Mouse (Mus musculus) kidney, embryonic 14.5 days (tissue): Measurements from ENCODE around the gene Dapk1. TPM values are rescaled to one million over a fixed set of nuclear protein-coding genes. Genes with fewer than 3 reads are reported as not detected.

Experiments used
- ATAC-seq: fragments of 200-750 bp; cut with Nextera tagmentation; 2 replicates; pipeline ENCODE4 v1.8.0; 2017; ENCODE audit warnings: moderate number of reproducible peaks, mild to moderate bottlenecking, moderate TSS enrichment, moderate library complexity; ENCODE audit not compliant: low FRiP score, low TSS enrichment
- H3K27ac ChIP-seq: fragments of 300-500 bp; sonication (generic); 2 replicates; pipeline ENCODE4 v1.5.1; 2014; ENCODE audit warnings: low read depth, mild to moderate bottlenecking, low read length, moderate library complexity, mixed read lengths
- H3K27me3 ChIP-seq: fragments of 300-500 bp; sonication (generic); 2 replicates; pipeline ENCODE4 v1.6.1; 2014; ENCODE audit warnings: mild to moderate bottlenecking, low read length; ENCODE audit not compliant: control insufficient read depth, insufficient read depth
- H3K36me3 ChIP-seq: fragments of 300-500 bp; sonication (generic); 2 replicates; pipeline ENCODE4 v1.6.1; 2014; ENCODE audit warnings: low read length, mixed read lengths; ENCODE audit not compliant: control insufficient read depth, insufficient read depth
- H3K4me1 ChIP-seq: fragments of 300-500 bp; sonication (generic); 2 replicates; pipeline ENCODE4 v1.6.1; 2014; ENCODE audit warnings: low read length, mixed read lengths; ENCODE audit not compliant: control insufficient read depth, insufficient read depth
- H3K4me2 ChIP-seq: fragments of 300-500 bp; sonication (generic); replicated peaks from 2 replicates; pipeline ENCODE4 v1.6.1; 2014; ENCODE audit warnings: low read depth, mild to moderate bottlenecking, low read length
- H3K4me3 ChIP-seq: fragments of 300-500 bp; sonication (generic); 2 replicates; pipeline ENCODE4 v1.5.1; 2014; ENCODE audit warnings: mild to moderate bottlenecking, low read length
- H3K9ac ChIP-seq: fragments of 300-500 bp; sonication (generic); 2 replicates; pipeline ENCODE4 v1.6.1; 2014; ENCODE audit warnings: low read depth, mild to moderate bottlenecking, low read length, moderate library complexity
- H3K9me3 ChIP-seq: fragments of 300-500 bp; sonication (generic); 2 replicates; pipeline ENCODE4 v1.6.1; 2016; ENCODE audit warnings: low read length; ENCODE audit not compliant: control insufficient read depth
- WGBS: fragments of 180-500 bp; shearing (Covaris S2); extraction: QIAGEN DNeasy Blood & Tissue Kit; methylation state at CpG from one replicate; pipeline ENCODE4 v1.1.7; 2014; 5-methylcytosine and 5-hydroxymethylcytosine counted together
- polyA plus RNA-seq: library from polyadenylated mRNA; unstranded; fragments of >200 nt; fragmentation: Nextera tagmentation; extraction: Ambion mirVana; gene quantifications from 2 replicates; pipeline ENCODE4 v1.2.1, GENCODE M21; 2014

The Dapk1 gene
- 15.1 and 24.5 TPM in 2 replicates for polyA plus RNA-seq

- Histone ChIP-seq H3K27me3 (no peaks in the 10 kb centered on the region), H3K36me3 (no peaks in the 10 kb centered on the region), H3K9ac (peak within 1 kb of the TSS; percentile 89), H3K27ac (peak within 1 kb of the TSS; percentile 82), H3K4me2 (peak within 1 kb of the TSS; percentile 90), H3K4me3 (peak within 1 kb of the TSS; percentile 81), H3K4me1 (peaks cover 12% of the 10 kb centered on the region), H3K9me3 (no peaks in the 10 kb centered on the region)
- ATAC-seq = peak; percentile 92
- under 1% methylated on average over 71 of the region's 90 CpGs for WGBS
Measured at GRCm38 (mm10) chr13:60601436-60602415, at the start of gene Dapk1. Gene Dapk1 (plus strand): TSS chr13:60601947.

- WGBS = 68% methylated on average over 3 of the region's 3 CpGs
- Histone ChIP-seq H3K9me3 (no peaks in the 10 kb centered on the region), H3K4me3 (no peak overlapping the region), H3K9ac (no peak overlapping the region), H3K27ac (no peak overlapping the region), H3K4me1 (no peaks in the 10 kb centered on the region), H3K36me3 (no peaks in the 10 kb centered on the region), H3K27me3 (no peaks in the 10 kb centered on the region), H3K4me2 (no peak overlapping the region)
- ATAC-seq = no peak
Measured at GRCm38 (mm10) chr13:60553326-60553725, 48.4 kb upstream of the Dapk1 start.

GRCm38 (mm10) chr13:60556476-60556875 lies 45.3 kb upstream of the Dapk1 start:
- no peak overlapping the region for H3K4me3 ChIP-seq
- no peaks in the 10 kb centered on the region for H3K4me1 ChIP-seq
- no peak overlapping the region for H3K4me2 ChIP-seq
- no peaks in the 10 kb centered on the region for H3K27me3 ChIP-seq
- ATAC-seq = no peak
- no peak overlapping the region for H3K9ac ChIP-seq
- no peaks in the 10 kb centered on the region for H3K36me3 ChIP-seq
- H3K27ac ChIP-seq = no peak overlapping the region
- H3K9me3 ChIP-seq = no peaks in the 10 kb centered on the region

- no peak overlapping the region for H3K27ac ChIP-seq
- no peak for ATAC-seq
- no peaks in the 10 kb centered on the region for H3K9me3 ChIP-seq
Measured at GRCm38 (mm10) chr13:60556911-60557310, 44.8 kb upstream of the Dapk1 start.

GRCm38 (mm10) chr13:60564303-60564702 lies 37.4 kb upstream of the Dapk1 start:
- Histone ChIP-seq H3K36me3 (no peaks in the 10 kb centered on the region), H3K27me3 (no peaks in the 10 kb centered on the region), H3K9me3 (no peaks in the 10 kb centered on the region), H3K4me2 (no peak overlapping the region), H3K27ac (no peak overlapping the region), H3K9ac (no peak overlapping the region), H3K4me3 (no peak overlapping the region), H3K4me1 (no peaks in the 10 kb centered on the region)
- WGBS = 65% methylated on average over 6 of the region's 6 CpGs
- ATAC-seq = no peak

More at GRCm38 (mm10) chr13:60556911-60557310, 44.8 kb upstream of the Dapk1 start:
- Histone ChIP-seq H3K4me2 (no peak overlapping the region), H3K36me3 (no peaks in the 10 kb centered on the region), H3K27me3 (no peaks in the 10 kb centered on the region), H3K9ac (no peak overlapping the region), H3K4me3 (no peak overlapping the region), H3K4me1 (no peaks in the 10 kb centered on the region)

GRCm38 (mm10) chr13:60568934-60569548 lies 32.7 kb upstream of the Dapk1 start:
- Histone ChIP-seq H3K9me3 (no peaks in the 10 kb centered on the region; the same call in 1 of the 2 replicates), H3K27me3 (no peaks in the 10 kb centered on the region), H3K4me1 (no peaks in the 10 kb centered on the region), H3K4me2 (no peak overlapping the region), H3K36me3 (no peaks in the 10 kb centered on the region), H3K27ac (no peak overlapping the region), H3K4me3 (no peak overlapping the region), H3K9ac (no peak overlapping the region)
- ATAC-seq = no peak
- 96% methylated on average over 1 of the region's 1 CpGs for WGBS

GRCm38 (mm10) chr13:60569549-60569941 lies 32.2 kb upstream of the Dapk1 start:
- Histone ChIP-seq H3K4me1 (0 out of 2 replicates have a peak, but pooled peaks cover 3% of the 10 kb centered on the region), H3K4me3 (no peak overlapping the region), H3K4me2 (no peak overlapping the region), H3K9me3 (no peaks in the 10 kb centered on the region; the same call in 1 of the 2 replicates), H3K27ac (no peak overlapping the region), H3K9ac (no peak overlapping the region), H3K27me3 (no peaks in the 10 kb centered on the region), H3K36me3 (no peaks in the 10 kb centered on the region)
- 92% methylated on average over 1 of the region's 1 CpGs for WGBS
- no peak for ATAC-seq

- Histone ChIP-seq H3K9me3 (no peaks in the 10 kb centered on the region; the same call in 1 of the 2 replicates), H3K9ac (no peak overlapping the region), H3K4me3 (no peak overlapping the region), H3K36me3 (no peaks in the 10 kb centered on the region), H3K4me1 (0 out of 2 replicates have a peak, but pooled peaks cover 3% of the 10 kb centered on the region), H3K4me2 (no peak overlapping the region), H3K27ac (no peak overlapping the region), H3K27me3 (no peaks in the 10 kb centered on the region)
- no peak for ATAC-seq
- WGBS = 63% methylated on average over 3 of the region's 3 CpGs
Measured at GRCm38 (mm10) chr13:60573541-60573940, 28.2 kb upstream of the Dapk1 start.

- ATAC-seq = no peak
- Histone ChIP-seq H3K27me3 (no peaks in the 10 kb centered on the region), H3K4me2 (no peak overlapping the region), H3K9ac (no peak overlapping the region), H3K4me3 (no peak overlapping the region), H3K4me1 (0 out of 2 replicates have a peak, but pooled peaks cover 3% of the 10 kb centered on the region), H3K9me3 (no peaks in the 10 kb centered on the region; the same call in 1 of the 2 replicates), H3K27ac (no peak overlapping the region), H3K36me3 (no peaks in the 10 kb centered on the region)
- 63% methylated on average over 8 of the region's 8 CpGs for WGBS
Measured at GRCm38 (mm10) chr13:60573971-60574370, 27.8 kb upstream of the Dapk1 start.
